Mouse (Mus musculus) adrenal gland, postnatal 36 days (tissue): ENCODE data around the gene Fdxr. TPM values are rescaled to one million over a fixed set of nuclear protein-coding genes. Genes with fewer than 3 reads are reported as not detected.

Experiments used
- DNase-seq, 2 experiments: peaks; one replicate each; pipeline ENCODE4 v3.0.0; 2021; ENCODE audit warnings: mixed read lengths in 1 of 2
- total RNA-seq, 2 experiments: library from RNA; stranded (reverse); gene quantifications; 2 replicates each; pipeline ENCODE4 v1.2.3; 2021

Gene Fdxr
- total RNA-seq, 2 experiments from 2014 or later: 1,168 to 1,492 TPM

- no peak for DNase-seq
Observed at GRCm38 (mm10) chr11:115290314-115290713, 13.5 kb upstream of the Fdxr start.

- DNase-seq: no peak
Observed at GRCm38 (mm10) chr11:115289885-115290284, 13.0 kb upstream of the Fdxr start.

GRCm38 (mm10) chr11:115288305-115288704 lies 11.5 kb upstream of the Fdxr start:
- no peak for DNase-seq

GRCm38 (mm10) chr11:115287386-115287785 lies 10.5 kb upstream of the Fdxr start:
- no peak for DNase-seq

GRCm38 (mm10) chr11:115286201-115286993 lies 9.5 kb upstream of the Fdxr start:
- no peak for DNase-seq

- DNase-seq: no peak
Observed at GRCm38 (mm10) chr11:115285282-115285681, 8.4 kb upstream of the Fdxr start.

GRCm38 (mm10) chr11:115283891-115284620 lies 7.2 kb upstream of the Fdxr start:
- DNase-seq: no peak

GRCm38 (mm10) chr11:115283486-115283765 lies 6.6 kb upstream of the Fdxr start:
- DNase-seq: peak in 1 of 2 experiments; percentile 62

- DNase-seq: peak; percentile 76 to 78
Observed at GRCm38 (mm10) chr11:115282723-115283485, 6.1 kb upstream of the Fdxr start.

- peak; percentile 76 to 82 for DNase-seq
Observed at GRCm38 (mm10) chr11:115282295-115282694, 5.4 kb upstream of the Fdxr start.

- DNase-seq: no peak
Observed at GRCm38 (mm10) chr11:115279726-115280125, 2.9 kb upstream of the Fdxr start.

- no peak for DNase-seq
Observed at GRCm38 (mm10) chr11:115278176-115278575, 1.3 kb upstream of the Fdxr start.

- DNase-seq: no peak
Observed at GRCm38 (mm10) chr11:115277604-115277975, 740 bp upstream of the Fdxr start.

- no peak for DNase-seq
Observed at GRCm38 (mm10) chr11:115275954-115276353, 896 bp downstream of the Fdxr start.

GRCm38 (mm10) chr11:115275509-115275908 lies 1.3 kb downstream of the Fdxr start:
- peak; percentile 77 for DNase-seq

- DNase-seq: peak; percentile 62 to 71
Observed at GRCm38 (mm10) chr11:115274771-115275170, 2.1 kb downstream of the Fdxr start.

GRCm38 (mm10) chr11:115274178-115274577 lies 2.7 kb downstream of the Fdxr start:
- no peak for DNase-seq

GRCm38 (mm10) chr11:115273735-115274134 lies 3.1 kb downstream of the Fdxr start:
- DNase-seq: peak in 1 of 2 experiments; percentile 51

GRCm38 (mm10) chr11:115272894-115273498 lies 3.9 kb downstream of the Fdxr start:
- DNase-seq: peak; percentile 85 to 86

GRCm38 (mm10) chr11:115271481-115271880 lies 5.4 kb downstream of the Fdxr start:
- DNase-seq: no peak

GRCm38 (mm10) chr11:115271052-115271451 lies 5.8 kb downstream of the Fdxr start:
- no peak for DNase-seq

- DNase-seq: peak; percentile 79 to 84
Observed at GRCm38 (mm10) chr11:115270148-115270861, 6.5 kb downstream of the Fdxr start.
